Mouse (Mus musculus) heart, adult 2 months (tissue): ENCODE measurements around the gene Snap47.

Experiments
- CTCF ChIP-seq: fragments of 200-600 bp; IDR thresholded peaks from 2 replicates; pipeline ENCODE4 v1.8.1; 2022; ENCODE audit warnings: antibody characterized with exemption, mild to moderate bottlenecking, moderate library complexity
- POLR2A ChIP-seq: fragments of 200-500 bp; IDR thresholded peaks from 2 replicates; pipeline ENCODE4 v1.6.1; 2011; ENCODE audit warnings: mild to moderate bottlenecking, low read depth, low read length, control low read depth; ENCODE audit not compliant: insufficient read depth

- TF ChIP-seq POLR2A, result no peak
- TF ChIP-seq CTCF, result 0 out of 2 replicates have a peak, but pooled peaks have one; percentile 18
Observed at GRCm38 (mm10) chr11:59428057-59428660, 22.8 kb downstream of the Snap47 start.
